In genomic region chr14:79202722-79203362, GRCm38 (mm10) we compare ENCODE assay signal across 10 mouse cellular contexts. TPM values are rescaled to one million over a fixed set of nuclear protein-coding genes. Genes with fewer than 3 reads are reported as not detected.
A peak's percentile ranks its signal among the peaks of the same experiment; 100 is the strongest.
DNase-seq lines count a peak whose midpoint lies in the region; ATAC-seq and TF ChIP-seq lines count a peak whose summit lies in the region.
"Had no signal": no experiment of that assay in that cellular context is flagged by ENCODE, and none has a peak within 500 bp of the region (broad histone marks: within the 10 kb centered on the region; RNA-seq: fewer than 3 reads in every experiment).

No protein-coding gene starts in this region.

- WGBS in lung, adult 2 months = 50% methylated on average over 4 of the region's 4 CpGs
- WGBS in embryonic facial prominence, embryonic 15.5 days = 49% methylated on average over 4 of the region's 4 CpGs
- 41% methylated on average over 4 of the region's 4 CpGs for WGBS in hindbrain, postnatal 0 days
- 38% methylated on average over 4 of the region's 4 CpGs for WGBS in neural tube, embryonic 12.5 days

- no peaks in the 10 kb centered on the region for H3K27me3 ChIP-seq in embryonic facial prominence, embryonic 15.5 days
- H3K27me3 ChIP-seq in hindbrain, postnatal 0 days (ENCODE audit: insufficient read depth, low read length) = no peaks in the 10 kb centered on the region
- H3K27me3 ChIP-seq in neural tube, embryonic 12.5 days (replicated peaks) = no peaks in the 10 kb centered on the region
- H3K27me3 ChIP-seq: liver, embryonic 15.5 days had no signal

- peak overlapping the region; percentile 68 for H3K27ac ChIP-seq in embryonic facial prominence, embryonic 15.5 days (replicated peaks)
- H3K27ac ChIP-seq in hindbrain, postnatal 0 days = peak overlapping the region; percentile 74
- H3K27ac ChIP-seq in neural tube, embryonic 12.5 days = peak overlapping the region; percentile 39; the same call in 1 of the 2 replicates
- H3K27ac ChIP-seq: liver, embryonic 15.5 days had no signal

- no peaks in the 10 kb centered on the region for H3K36me3 ChIP-seq in embryonic facial prominence, embryonic 15.5 days
- H3K36me3 ChIP-seq in hindbrain, postnatal 0 days (ENCODE audit: insufficient read depth, low read length) = no peaks in the 10 kb centered on the region
- no peaks in the 10 kb centered on the region for H3K36me3 ChIP-seq in neural tube, embryonic 12.5 days
- H3K36me3 ChIP-seq: liver, embryonic 15.5 days had no signal

- ATAC-seq in embryonic facial prominence, embryonic 15.5 days (ENCODE audit: insufficient number of reproducible peaks, low FRiP score, low TSS enrichment, low read depth) = no peak
- no peak for ATAC-seq in hindbrain, postnatal 0 days
- peak; percentile 51 for ATAC-seq in neural tube, embryonic 12.5 days (ENCODE audit: low FRiP score, low read depth)

- no peak overlapping the region for H3K9ac ChIP-seq in embryonic facial prominence, embryonic 15.5 days
- no peak overlapping the region for H3K9ac ChIP-seq in hindbrain, postnatal 0 days (replicated peaks; ENCODE audit: low read length)
- H3K9ac ChIP-seq in neural tube, embryonic 12.5 days = no peak overlapping the region
- H3K9ac ChIP-seq: liver, embryonic 15.5 days had no signal

- TF ChIP-seq CTCF in lung, adult 2 months (IDR thresholded peaks at IDR 0.05; ENCODE audit: insufficient read depth, low read length) = no peak
- TF ChIP-seq CTCF in hindbrain, postnatal 0 days (IDR thresholded peaks at IDR 0.05; ENCODE audit: low read depth) = no peak

- no peak for TF ChIP-seq POLR2A in lung, adult 2 months (IDR thresholded peaks at IDR 0.05; ENCODE audit: borderline replicate concordance, extremely low read depth, low read depth, low read length)

- H3K4me3 ChIP-seq in lung, adult 2 months (replicated peaks; ENCODE audit: extremely low read depth, low read depth, low read length) = no peak overlapping the region
- H3K4me3 ChIP-seq in embryonic facial prominence, embryonic 15.5 days (replicated peaks) = no peak overlapping the region
- H3K4me3 ChIP-seq in hindbrain, postnatal 0 days (ENCODE audit: low read length) = no peak overlapping the region
- no peak overlapping the region for H3K4me3 ChIP-seq in neural tube, embryonic 12.5 days
- H3K4me3 ChIP-seq: liver, embryonic 15.5 days had no signal

- no peak overlapping the region for H3K4me2 ChIP-seq in embryonic facial prominence, embryonic 15.5 days (replicated peaks)
- no peak overlapping the region for H3K4me2 ChIP-seq in hindbrain, postnatal 0 days (ENCODE audit: low read depth, low read length)
- H3K4me2 ChIP-seq in neural tube, embryonic 12.5 days (replicated peaks) = 0 out of 2 replicates have a peak overlapping the region, but pooled peaks have one; percentile 0
- H3K4me2 ChIP-seq: liver, embryonic 15.5 days had no signal

- no peaks in the 10 kb centered on the region for H3K9me3 ChIP-seq in embryonic facial prominence, embryonic 15.5 days (replicated peaks)
- H3K9me3 ChIP-seq in hindbrain, postnatal 0 days (ENCODE audit: low read length) = no peaks in the 10 kb centered on the region
- no peaks in the 10 kb centered on the region for H3K9me3 ChIP-seq in neural tube, embryonic 12.5 days
- H3K9me3 ChIP-seq: liver, embryonic 15.5 days had no signal

- peak; percentile 26 to 42 for DNase-seq in lung, adult 18-20 months
- no peak for DNase-seq in lung, adult 2 months
- no peak for DNase-seq in hindbrain, postnatal 0 days (ENCODE audit: low spot score)
- no peak for DNase-seq in cerebellum, adult 9-11 months
- no peak for DNase-seq in B cell, adult 2 months
- no peak for DNase-seq in gastrocnemius, postnatal 25 days

- H3K4me1 ChIP-seq in lung, adult 2 months (ENCODE audit: control insufficient read depth, insufficient read depth, low read length) = peaks cover 2% of the 10 kb centered on the region; the same call in 1 of the 2 replicates
- H3K4me1 ChIP-seq in embryonic facial prominence, embryonic 15.5 days = peaks cover 59% of the 10 kb centered on the region
- peaks cover 8% of the 10 kb centered on the region for H3K4me1 ChIP-seq in hindbrain, postnatal 0 days (ENCODE audit: insufficient read depth, low read length)
- peaks cover 40% of the 10 kb centered on the region for H3K4me1 ChIP-seq in neural tube, embryonic 12.5 days
- H3K4me1 ChIP-seq: liver, embryonic 15.5 days had no signal

RNA-seq across cellular contexts. Expression of gene Zfp957, which starts 44.3 kb away (rescaled TPM):
- polyA plus RNA-seq in lung, adult 2 months (2012; rRNA removed) = not detected in 2 replicates
- polyA plus RNA-seq in embryonic facial prominence, embryonic 15.5 days (2015; fragmentation: Nextera tagmentation; extraction: Ambion mirVana) = not detected in 2 replicates
- total RNA-seq in hindbrain, postnatal 0 days (2014; rRNA removed) = not detected in 2 replicates
- not detected in 2 replicates for polyA plus RNA-seq in hindbrain, postnatal 0 days (2015; fragmentation: Nextera tagmentation; extraction: Ambion mirVana)
- not detected in 2 replicates for polyA plus RNA-seq in neural tube, embryonic 12.5 days (2016; fragmentation: Nextera tagmentation; extraction: Ambion mirVana)
- not detected for total RNA-seq in gastrocnemius, postnatal 25 days (2021)
- total RNA-seq: hematopoietic stem cell, adult 5-6 weeks had no signal
- polyA plus RNA-seq: liver, embryonic 15.5 days had no signal

Comparison
In these comparisons a context has a peak if more than half of its experiments do, and no peak if none do; other contexts are left out.
1. DNase-seq: peak in lung, adult 18-20 months (2 of 2); none in lung, adult 2 months (single experiment), hindbrain, postnatal 0 days (single experiment), cerebellum, adult 9-11 months (single experiment), B cell, adult 2 months (0 of 2) and gastrocnemius, postnatal 25 days (single experiment).
2. Peak in every context shown above with its lines, with median percentiles within 50 percentile points of each other: H3K27ac ChIP-seq.